Mouse (Mus musculus) midbrain, embryonic 11.5 days (tissue): ENCODE measurements around the gene Hpd. TPM values are rescaled to one million over a fixed set of nuclear protein-coding genes. Genes with fewer than 3 reads are reported as not detected.

Experiments
- polyA plus RNA-seq: library from polyadenylated mRNA; unstranded; fragments of >200 nt; fragmentation: Nextera tagmentation; extraction: Ambion mirVana; gene quantifications from 2 replicates; pipeline ENCODE4 v1.2.1, GENCODE M21; 2014

Hpd gene
- polyA plus RNA-seq, 1 experiment from 2014 or later: not detected

Other genes with a start within 250 kb of the Hpd start
- gene Kdm2b, start 192.9 kb downstream of the Hpd start, polyA plus RNA-seq: 62.4 and 62.8 TPM in 2 replicates
- gene Orai1, start 167.7 kb downstream of the Hpd start, polyA plus RNA-seq: 8.2 and 10.5 TPM in 2 replicates
- not detected in 2 replicates for gene Morn3, start 135.7 kb downstream of the Hpd start, polyA plus RNA-seq
- 7.6 and 7.9 TPM in 2 replicates for gene Tmem120b, start 114.3 kb downstream of the Hpd start, polyA plus RNA-seq
- gene Rhof, start 50.0 kb downstream of the Hpd start, polyA plus RNA-seq: 1.6 TPM in 2 replicates
- 9.8 and 10.0 TPM in 2 replicates for gene Setd1b, start 40.5 kb downstream of the Hpd start, polyA plus RNA-seq
- gene Psmd9, start 13.3 kb downstream of the Hpd start, polyA plus RNA-seq: 59.6 and 60.7 TPM in 2 replicates
- gene Wdr66, start 69.4 kb upstream of the Hpd start, polyA plus RNA-seq: 4.7 and 5.5 TPM in 2 replicates
- gene Bcl7a, start 161.1 kb upstream of the Hpd start, polyA plus RNA-seq: 45.3 and 48.4 TPM in 2 replicates
- 15.5 and 18.3 TPM in 2 replicates for gene Mlxip, start 212.1 kb upstream of the Hpd start, polyA plus RNA-seq